Mouse (Mus musculus) limb, embryonic 14.5 days (tissue): ENCODE results near the gene Zfp296. TPM values are rescaled to one million over a fixed set of nuclear protein-coding genes. Genes with fewer than 3 reads are reported as not detected.

ENCODE experiments used
- ATAC-seq: fragments of 200-750 bp; cut with Nextera tagmentation; 2 replicates; pipeline ENCODE4 v1.8.0; 2017; ENCODE audit warnings: low read depth, moderate number of reproducible peaks, moderate TSS enrichment; ENCODE audit not compliant: low FRiP score
- DNase-seq: peaks from one replicate; pipeline ENCODE4 v3.0.0-alpha.2; 2015; ENCODE audit warnings: low spot score
- H3K27ac ChIP-seq: fragments of 300-500 bp; sonication (generic); replicated peaks from 2 replicates; pipeline ENCODE4 v1.5.1; 2014; ENCODE audit warnings: low read depth, mild to moderate bottlenecking, low read length, moderate library complexity, mixed read lengths
- H3K27me3 ChIP-seq: fragments of 300-500 bp; sonication (generic); 2 replicates; pipeline ENCODE4 v1.6.1; 2014; ENCODE audit warnings: low read length, mixed read lengths; ENCODE audit not compliant: control insufficient read depth, insufficient read depth
- H3K36me3 ChIP-seq: fragments of 300-500 bp; sonication (generic); 2 replicates; pipeline ENCODE4 v1.6.1; 2014; ENCODE audit warnings: mild to moderate bottlenecking, low read length, moderate library complexity, mixed read lengths; ENCODE audit not compliant: control insufficient read depth, insufficient read depth
- H3K4me1 ChIP-seq: fragments of 300-500 bp; sonication (generic); 2 replicates; pipeline ENCODE4 v1.6.1; 2014; ENCODE audit warnings: antibody characterized with exemption, low read length, mixed read lengths; ENCODE audit not compliant: control insufficient read depth, insufficient read depth
- H3K4me2 ChIP-seq: fragments of 300-500 bp; sonication (generic); replicated peaks from 2 replicates; pipeline ENCODE4 v1.6.1; 2014; ENCODE audit warnings: low read depth, mild to moderate bottlenecking, low read length, moderate library complexity; ENCODE audit not compliant: severe bottlenecking
- H3K4me3 ChIP-seq: fragments of 300-500 bp; sonication (generic); replicated peaks from 2 replicates; pipeline ENCODE4 v1.5.1; 2014; ENCODE audit warnings: low read length
- H3K9ac ChIP-seq: fragments of 300-500 bp; sonication (generic); 2 replicates; pipeline ENCODE4 v1.6.1; 2014; ENCODE audit warnings: mild to moderate bottlenecking, low read depth, low read length, moderate library complexity; ENCODE audit not compliant: severe bottlenecking
- H3K9me3 ChIP-seq: fragments of 300-500 bp; sonication (generic); 2 replicates; pipeline ENCODE4 v1.6.1; 2016; ENCODE audit warnings: low read length; ENCODE audit not compliant: control insufficient read depth
- POLR2A ChIP-seq: fragments of 200-500 bp; IDR thresholded peaks from 2 replicates; pipeline ENCODE4 v1.8.0; 2012; ENCODE audit warnings: inconsistent platforms, mild to moderate bottlenecking, moderate library complexity, borderline replicate concordance; ENCODE audit not compliant: insufficient read depth, insufficient read length; ENCODE audit errors: extremely low read depth
- WGBS: fragments of 180-500 bp; shearing (Covaris S2); extraction: QIAGEN DNeasy Blood & Tissue Kit; methylation state at CpG from one replicate; pipeline ENCODE4 v1.1.7; 2014; 5-methylcytosine and 5-hydroxymethylcytosine counted together
- polyA plus RNA-seq, 2 experiments: library from polyadenylated mRNA; depleted of rRNA in 1 of 2; stranded (reverse) in 1 of 2; unstranded in 1 of 2; fragments of >200 nt; fragmentation: Nextera tagmentation in 1 of 2; extraction: Ambion mirVana in 1 of 2; gene quantifications; 2 replicates each; pipeline versions ENCODE4 v1.2.1 to v1.2.3; 2012 to 2014

The Zfp296 gene
- polyA plus RNA-seq, 2 experiments, result 1.8 to 2.2 TPM

- no peak for TF ChIP-seq POLR2A
- no peaks in the 10 kb centered on the region for H3K4me1 ChIP-seq
- H3K9ac ChIP-seq, result peak overlapping the region; percentile 59
- H3K9me3 ChIP-seq, result no peaks in the 10 kb centered on the region
- peak; percentile 92 for DNase-seq
- H3K4me2 ChIP-seq, result peak overlapping the region; percentile 93
- peak overlapping the region; percentile 75 for H3K4me3 ChIP-seq
- 3% methylated on average over 49 of the region's 57 CpGs for WGBS
- H3K27me3 ChIP-seq, result no peaks in the 10 kb centered on the region
- peak; percentile 88 for ATAC-seq
- peaks cover 17% of the 10 kb centered on the region for H3K36me3 ChIP-seq
- peak overlapping the region; percentile 79 for H3K27ac ChIP-seq
These were observed 51.7 kb downstream of the Zfp296 start for GRCm38 (mm10) chr7:19628536-19629360.

GRCm38 (mm10) chr7:19629361-19629734, 52.3 kb downstream of the Zfp296 start, which contains the start of gene Relb:
Relb (minus strand) TSS chr7:19629438.
- DNase-seq (peak; percentile 81), ATAC-seq (peak; percentile 77)
- no peaks in the 10 kb centered on the region for H3K27me3 ChIP-seq
- no peaks in the 10 kb centered on the region for H3K4me1 ChIP-seq
- H3K27ac ChIP-seq, result peak within 1 kb of the TSS; percentile 79
- H3K4me3 ChIP-seq, result peak within 1 kb of the TSS; percentile 75
- H3K9ac ChIP-seq, result peak within 1 kb of the TSS; percentile 59
- peak within 1 kb of the TSS; percentile 93 for H3K4me2 ChIP-seq
- H3K9me3 ChIP-seq, result no peaks in the 10 kb centered on the region
- no peak for TF ChIP-seq POLR2A
- under 1% methylated on average over 37 of the region's 41 CpGs for WGBS
- H3K36me3 ChIP-seq, result peaks cover 23% of the 10 kb centered on the region

Other genes with a start within 250 kb of the Zfp296 start
- gene Ercc1, start 232.5 kb upstream of the Zfp296 start, polyA plus RNA-seq (2012; rRNA removed), result 72.3 and 93.5 TPM in 2 replicates
- gene Ercc1, start 232.5 kb upstream of the Zfp296 start, polyA plus RNA-seq (2014; fragmentation: Nextera tagmentation; extraction: Ambion mirVana), result 74.3 and 86.1 TPM in 2 replicates
- 13.7 and 19.4 TPM in 2 replicates for gene Cd3eap, start 217.8 kb upstream of the Zfp296 start, polyA plus RNA-seq (2012; rRNA removed)
- gene Cd3eap, start 217.8 kb upstream of the Zfp296 start, polyA plus RNA-seq (2014; fragmentation: Nextera tagmentation; extraction: Ambion mirVana), result 25.2 and 28.7 TPM in 2 replicates
- 33.8 and 39.3 TPM in 2 replicates for gene Ppp1r13l, start 217.5 kb upstream of the Zfp296 start, polyA plus RNA-seq (2012; rRNA removed)
- 15.3 and 16.8 TPM in 2 replicates for gene Ppp1r13l, start 217.5 kb upstream of the Zfp296 start, polyA plus RNA-seq (2014; fragmentation: Nextera tagmentation; extraction: Ambion mirVana)
- gene Ercc2, start 195.3 kb upstream of the Zfp296 start, polyA plus RNA-seq (2012; rRNA removed), result 58.1 and 73.8 TPM in 2 replicates
- 11.3 and 12.6 TPM in 2 replicates for gene Ercc2, start 195.3 kb upstream of the Zfp296 start, polyA plus RNA-seq (2014; fragmentation: Nextera tagmentation; extraction: Ambion mirVana)
- gene Klc3, start 173.2 kb upstream of the Zfp296 start, polyA plus RNA-seq (2012; rRNA removed), result 11.5 and 12.8 TPM in 2 replicates
- 12.5 and 15.2 TPM in 2 replicates for gene Klc3, start 173.2 kb upstream of the Zfp296 start, polyA plus RNA-seq (2014; fragmentation: Nextera tagmentation; extraction: Ambion mirVana)
- 89.9 and 125 TPM in 2 replicates for gene Ckm, start 172.5 kb upstream of the Zfp296 start, polyA plus RNA-seq (2012; rRNA removed)
- gene Ckm, start 172.5 kb upstream of the Zfp296 start, polyA plus RNA-seq (2014; fragmentation: Nextera tagmentation; extraction: Ambion mirVana), result 35.4 and 91.5 TPM in 2 replicates
- 34.8 and 39.8 TPM in 2 replicates for gene Mark4, start 118.5 kb upstream of the Zfp296 start, polyA plus RNA-seq (2012; rRNA removed)
- gene Mark4, start 118.5 kb upstream of the Zfp296 start, polyA plus RNA-seq (2014; fragmentation: Nextera tagmentation; extraction: Ambion mirVana), result 11.5 and 13.3 TPM in 2 replicates
- gene Exoc3l2, start 114.0 kb upstream of the Zfp296 start, polyA plus RNA-seq (2012; rRNA removed), result 3.5 and 4.9 TPM in 2 replicates
- gene Exoc3l2, start 114.0 kb upstream of the Zfp296 start, polyA plus RNA-seq (2014; fragmentation: Nextera tagmentation; extraction: Ambion mirVana), result 1.6 and 1.9 TPM in 2 replicates
- gene Bloc1s3, start 68.9 kb upstream of the Zfp296 start, polyA plus RNA-seq (2012; rRNA removed), result 6.2 and 8.8 TPM in 2 replicates
- gene Bloc1s3, start 68.9 kb upstream of the Zfp296 start, polyA plus RNA-seq (2014; fragmentation: Nextera tagmentation; extraction: Ambion mirVana), result 1.2 and 1.3 TPM in 2 replicates
- gene Trappc6a, start 68.9 kb upstream of the Zfp296 start, polyA plus RNA-seq (2012; rRNA removed), result 58.0 and 71.6 TPM in 2 replicates
- 70.2 and 79.8 TPM in 2 replicates for gene Trappc6a, start 68.9 kb upstream of the Zfp296 start, polyA plus RNA-seq (2014; fragmentation: Nextera tagmentation; extraction: Ambion mirVana)
- 0.29 and 0.36 TPM in 2 replicates for gene Nkpd1, start 59.4 kb upstream of the Zfp296 start, polyA plus RNA-seq (2012; rRNA removed)
- gene Nkpd1, start 59.4 kb upstream of the Zfp296 start, polyA plus RNA-seq (2014; fragmentation: Nextera tagmentation; extraction: Ambion mirVana), result 0.17 and 0.22 TPM in 2 replicates
- gene Ppp1r37, start 14.2 kb upstream of the Zfp296 start, polyA plus RNA-seq (2012; rRNA removed), result 84.9 and 118 TPM in 2 replicates
- 5.6 and 6.4 TPM in 2 replicates for gene Ppp1r37, start 14.2 kb upstream of the Zfp296 start, polyA plus RNA-seq (2014; fragmentation: Nextera tagmentation; extraction: Ambion mirVana)
- gene Gemin7, start 308 bp downstream of the Zfp296 start, polyA plus RNA-seq (2012; rRNA removed), result 70.6 and 75.8 TPM in 2 replicates
- 171 TPM in 2 replicates for gene Gemin7, start 308 bp downstream of the Zfp296 start, polyA plus RNA-seq (2014; fragmentation: Nextera tagmentation; extraction: Ambion mirVana)
- 174 and 235 TPM in 2 replicates for gene Clasrp, start 27.2 kb downstream of the Zfp296 start, polyA plus RNA-seq (2012; rRNA removed)
- gene Clasrp, start 27.2 kb downstream of the Zfp296 start, polyA plus RNA-seq (2014; fragmentation: Nextera tagmentation; extraction: Ambion mirVana), result 46.5 and 57.5 TPM in 2 replicates
- gene Relb, start 52.2 kb downstream of the Zfp296 start, polyA plus RNA-seq (2012; rRNA removed), result 13.4 and 15.7 TPM in 2 replicates
- gene Relb, start 52.2 kb downstream of the Zfp296 start, polyA plus RNA-seq (2014; fragmentation: Nextera tagmentation; extraction: Ambion mirVana), result 9.8 and 10.5 TPM in 2 replicates
- 68.8 and 85.9 TPM in 2 replicates for gene Clptm1, start 87.7 kb downstream of the Zfp296 start, polyA plus RNA-seq (2012; rRNA removed)
- 90.2 and 95.4 TPM in 2 replicates for gene Clptm1, start 87.7 kb downstream of the Zfp296 start, polyA plus RNA-seq (2014; fragmentation: Nextera tagmentation; extraction: Ambion mirVana)
- 1.2 and 1.4 TPM in 2 replicates for gene Apoc2, start 100.7 kb downstream of the Zfp296 start, polyA plus RNA-seq (2012; rRNA removed)
- gene Apoc2, start 100.7 kb downstream of the Zfp296 start, polyA plus RNA-seq (2014; fragmentation: Nextera tagmentation; extraction: Ambion mirVana), result 1.5 TPM in 1 of 2 replicates, not detected in the other
- gene Gm44805, start 104.1 kb downstream of the Zfp296 start, polyA plus RNA-seq (2012; rRNA removed), result not detected in 2 replicates
- not detected in 2 replicates for gene Gm44805, start 104.1 kb downstream of the Zfp296 start, polyA plus RNA-seq (2014; fragmentation: Nextera tagmentation; extraction: Ambion mirVana)
- 0.14 TPM in 1 of 2 replicates, not detected in the other for gene Apoc4, start 104.2 kb downstream of the Zfp296 start, polyA plus RNA-seq (2012; rRNA removed)
- not detected in 2 replicates for gene Apoc4, start 104.2 kb downstream of the Zfp296 start, polyA plus RNA-seq (2014; fragmentation: Nextera tagmentation; extraction: Ambion mirVana)
- gene Apoc1, start 115.4 kb downstream of the Zfp296 start, polyA plus RNA-seq (2012; rRNA removed), result 9.1 and 16.4 TPM in 2 replicates
- gene Apoc1, start 115.4 kb downstream of the Zfp296 start, polyA plus RNA-seq (2014; fragmentation: Nextera tagmentation; extraction: Ambion mirVana), result 30.7 and 36.5 TPM in 2 replicates
- gene Apoe, start 121.9 kb downstream of the Zfp296 start, polyA plus RNA-seq (2012; rRNA removed), result 365 and 376 TPM in 2 replicates
- gene Apoe, start 121.9 kb downstream of the Zfp296 start, polyA plus RNA-seq (2014; fragmentation: Nextera tagmentation; extraction: Ambion mirVana), result 413 and 469 TPM in 2 replicates
- 101 and 123 TPM in 2 replicates for gene Tomm40, start 138.2 kb downstream of the Zfp296 start, polyA plus RNA-seq (2012; rRNA removed)
- 124 and 129 TPM in 2 replicates for gene Tomm40, start 138.2 kb downstream of the Zfp296 start, polyA plus RNA-seq (2014; fragmentation: Nextera tagmentation; extraction: Ambion mirVana)
- gene Nectin2, start 173.2 kb downstream of the Zfp296 start, polyA plus RNA-seq (2012; rRNA removed), result 58.9 and 72.1 TPM in 2 replicates
- gene Nectin2, start 173.2 kb downstream of the Zfp296 start, polyA plus RNA-seq (2014; fragmentation: Nextera tagmentation; extraction: Ambion mirVana), result 71.3 and 80.8 TPM in 2 replicates
- 94.3 and 108 TPM in 2 replicates for gene Bcam, start 193.7 kb downstream of the Zfp296 start, polyA plus RNA-seq (2012; rRNA removed)
- 114 and 116 TPM in 2 replicates for gene Bcam, start 193.7 kb downstream of the Zfp296 start, polyA plus RNA-seq (2014; fragmentation: Nextera tagmentation; extraction: Ambion mirVana)
- gene Cblc, start 219.5 kb downstream of the Zfp296 start, polyA plus RNA-seq (2012; rRNA removed), result 5.2 and 5.9 TPM in 2 replicates
- gene Cblc, start 219.5 kb downstream of the Zfp296 start, polyA plus RNA-seq (2014; fragmentation: Nextera tagmentation; extraction: Ambion mirVana), result 7.5 and 8.6 TPM in 2 replicates
- 5.5 and 7.6 TPM in 2 replicates for gene Bcl3, start 245.5 kb downstream of the Zfp296 start, polyA plus RNA-seq (2012; rRNA removed)
- gene Bcl3, start 245.5 kb downstream of the Zfp296 start, polyA plus RNA-seq (2014; fragmentation: Nextera tagmentation; extraction: Ambion mirVana), result 3.1 and 4.7 TPM in 2 replicates